ENCODE assay signal across 13 mouse cellular contexts in the genomic region with DNA sequence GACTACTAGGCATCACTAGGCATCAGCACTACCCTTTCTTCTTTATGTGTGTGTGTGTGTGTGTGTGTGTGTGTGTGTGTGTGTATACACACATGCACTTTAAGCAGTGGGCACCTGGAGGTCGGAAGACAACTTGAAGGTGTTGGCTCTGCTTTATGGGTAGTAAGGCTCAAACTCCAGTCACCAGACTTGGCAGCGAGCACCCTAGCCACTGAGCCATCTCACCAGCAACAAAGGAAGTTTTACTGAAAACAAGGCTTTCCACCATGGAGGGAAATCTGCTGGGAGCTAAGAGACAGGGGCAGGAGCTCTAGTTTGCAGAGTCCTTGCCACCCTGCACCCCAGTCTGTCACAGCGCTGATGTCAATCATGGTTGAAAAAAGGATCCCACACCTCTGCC. TPM values are rescaled to one million over a fixed set of nuclear protein-coding genes. Genes with fewer than 3 reads are reported as not detected.
DNase-seq lines count a peak whose midpoint lies in the region; ATAC-seq and TF ChIP-seq lines count a peak whose summit lies in the region.
"Had no signal": no experiment of that assay in that cellular context is flagged by ENCODE, and none has a peak within 500 bp of the region (broad histone marks: within the 10 kb centered on the region; RNA-seq: fewer than 3 reads in every experiment).

No protein-coding gene starts in this region.

- H3K9me3 ChIP-seq in heart, embryonic 14.5 days (ENCODE audit: control insufficient read depth, low read length): no peaks in the 10 kb centered on the region
- no peaks in the 10 kb centered on the region for H3K9me3 ChIP-seq in kidney, embryonic 15.5 days (replicated peaks)
- H3K9me3 ChIP-seq in kidney, embryonic 14.5 days (ENCODE audit: control insufficient read depth, low read length): no peaks in the 10 kb centered on the region
- H3K9me3 ChIP-seq in midbrain, embryonic 14.5 days (ENCODE audit: control insufficient read depth, low read length): no peaks in the 10 kb centered on the region
- H3K9me3 ChIP-seq in midbrain, postnatal 0 days (ENCODE audit: low read length): no peaks in the 10 kb centered on the region
- H3K9me3 ChIP-seq: liver, embryonic 12.5 days had no signal

- H3K4me1 ChIP-seq in heart, embryonic 14.5 days (ENCODE audit: control insufficient read depth in 2 of 2, insufficient read depth in 2 of 2, low read length in 2 of 2): peaks cover 24 to 35% of the 10 kb centered on the region in 2 experiments
- H3K4me1 ChIP-seq in kidney, embryonic 15.5 days: peaks cover 24% of the 10 kb centered on the region
- no peaks in the 10 kb centered on the region for H3K4me1 ChIP-seq in kidney, embryonic 14.5 days (ENCODE audit: control insufficient read depth, insufficient read depth, low read length)
- peaks cover 15% of the 10 kb centered on the region; the same call in 1 of the 2 replicates for H3K4me1 ChIP-seq in midbrain, embryonic 14.5 days (ENCODE audit: control insufficient read depth, insufficient read depth, low read length)
- no peaks in the 10 kb centered on the region for H3K4me1 ChIP-seq in midbrain, postnatal 0 days (ENCODE audit: insufficient read depth, low read length)

- 88% methylated on average over 3 of the region's 3 CpGs for WGBS in heart, embryonic 14.5 days
- 81% methylated on average over 3 of the region's 3 CpGs for WGBS in kidney, embryonic 15.5 days
- WGBS in kidney, embryonic 14.5 days: 79% methylated on average over 3 of the region's 3 CpGs
- WGBS in midbrain, embryonic 14.5 days: 89% methylated on average over 3 of the region's 3 CpGs
- 77% methylated on average over 3 of the region's 3 CpGs for WGBS in midbrain, postnatal 0 days

- H3K27me3 ChIP-seq in heart, embryonic 14.5 days (ENCODE audit: control insufficient read depth, insufficient read depth, low read length): no peaks in the 10 kb centered on the region
- no peaks in the 10 kb centered on the region for H3K27me3 ChIP-seq in kidney, embryonic 15.5 days
- no peaks in the 10 kb centered on the region for H3K27me3 ChIP-seq in kidney, embryonic 14.5 days (ENCODE audit: control insufficient read depth, insufficient read depth, low read length)
- H3K27me3 ChIP-seq in midbrain, embryonic 14.5 days (ENCODE audit: control insufficient read depth, insufficient read depth, low read length): no peaks in the 10 kb centered on the region
- H3K27me3 ChIP-seq in midbrain, postnatal 0 days (ENCODE audit: insufficient read depth, low read length): no peaks in the 10 kb centered on the region
- H3K27me3 ChIP-seq: liver, embryonic 12.5 days had no signal

- 0 out of 2 replicates have a peak overlapping the region, but pooled peaks have one; percentile 21 for H3K9ac ChIP-seq in heart, embryonic 14.5 days (ENCODE audit: low read length)
- H3K9ac ChIP-seq in kidney, embryonic 15.5 days: no peak overlapping the region
- H3K9ac ChIP-seq in kidney, embryonic 14.5 days (ENCODE audit: low read depth, low read length): no peak overlapping the region
- H3K9ac ChIP-seq in midbrain, embryonic 14.5 days (replicated peaks; ENCODE audit: low read length): no peak overlapping the region
- no peak overlapping the region for H3K9ac ChIP-seq in midbrain, postnatal 0 days (replicated peaks; ENCODE audit: low read length, poor library complexity, severe bottlenecking)
- H3K9ac ChIP-seq: liver, embryonic 12.5 days had no signal

- H3K27ac ChIP-seq in heart, embryonic 14.5 days (replicated peaks in 1 of 2; ENCODE audit: control insufficient read depth in 1 of 2, insufficient read depth in 1 of 2, low read depth in 2 of 2, low read length in 2 of 2): no peak overlapping the region
- H3K27ac ChIP-seq in kidney, embryonic 15.5 days: peak overlapping the region; percentile 41; the same call in 1 of the 2 replicates
- no peak overlapping the region for H3K27ac ChIP-seq in kidney, embryonic 14.5 days (ENCODE audit: low read depth, low read length)
- peak overlapping the region; percentile 66 for H3K27ac ChIP-seq in midbrain, embryonic 14.5 days (replicated peaks; ENCODE audit: low read depth, low read length)
- no peak overlapping the region for H3K27ac ChIP-seq in midbrain, postnatal 0 days (ENCODE audit: low read depth, low read length)
- H3K27ac ChIP-seq: liver, embryonic 12.5 days had no signal

- H3K4me3 ChIP-seq in heart, embryonic 14.5 days (ENCODE audit: control insufficient read depth in 1 of 2, insufficient read depth in 1 of 2, low read depth in 1 of 2, low read length in 2 of 2): no peak overlapping the region
- H3K4me3 ChIP-seq in kidney, embryonic 15.5 days (replicated peaks): no peak overlapping the region
- no peak overlapping the region for H3K4me3 ChIP-seq in kidney, embryonic 14.5 days (ENCODE audit: low read length)
- no peak overlapping the region for H3K4me3 ChIP-seq in midbrain, embryonic 14.5 days (replicated peaks; ENCODE audit: low read depth, low read length)
- no peak overlapping the region for H3K4me3 ChIP-seq in midbrain, postnatal 0 days (ENCODE audit: low read depth, low read length)
- H3K4me3 ChIP-seq: liver, embryonic 12.5 days had no signal

- H3K36me3 ChIP-seq in heart, embryonic 14.5 days (ENCODE audit: control insufficient read depth, insufficient read depth, low read length): peaks cover 16% of the 10 kb centered on the region
- H3K36me3 ChIP-seq in kidney, embryonic 15.5 days: peaks cover 49% of the 10 kb centered on the region
- H3K36me3 ChIP-seq in kidney, embryonic 14.5 days (ENCODE audit: control insufficient read depth, insufficient read depth, low read length): peaks cover 23% of the 10 kb centered on the region
- H3K36me3 ChIP-seq in midbrain, embryonic 14.5 days (ENCODE audit: control insufficient read depth, insufficient read depth, low read length): peaks cover 27% of the 10 kb centered on the region
- H3K36me3 ChIP-seq in midbrain, postnatal 0 days (ENCODE audit: insufficient read depth, low read length): peaks cover 10% of the 10 kb centered on the region

- no peak for ATAC-seq in heart, embryonic 14.5 days (ENCODE audit: insufficient number of reproducible peaks, insufficient read depth, low FRiP score, low read depth)
- ATAC-seq in kidney, embryonic 15.5 days (replicated peaks; ENCODE audit: low FRiP score): no peak
- ATAC-seq in kidney, embryonic 14.5 days (ENCODE audit: low FRiP score, low TSS enrichment): no peak
- no peak for ATAC-seq in midbrain, embryonic 14.5 days (ENCODE audit: low FRiP score, low TSS enrichment)
- ATAC-seq in midbrain, postnatal 0 days (ENCODE audit: low FRiP score): no peak
- ATAC-seq: inflammation-experienced regulatory T-cells, adult 6 months; liver, embryonic 12.5 days had no signal

- TF ChIP-seq CTCF in midbrain, postnatal 0 days (IDR thresholded peaks at IDR 0.05): no peak

- H3K4me2 ChIP-seq in heart, embryonic 14.5 days (ENCODE audit: low read length): no peak overlapping the region
- H3K4me2 ChIP-seq in kidney, embryonic 15.5 days: no peak overlapping the region
- H3K4me2 ChIP-seq in kidney, embryonic 14.5 days (replicated peaks; ENCODE audit: low read depth, low read length): no peak overlapping the region
- H3K4me2 ChIP-seq in midbrain, embryonic 14.5 days (ENCODE audit: low read length): no peak overlapping the region
- H3K4me2 ChIP-seq in midbrain, postnatal 0 days (ENCODE audit: low read depth, low read length, poor library complexity, severe bottlenecking): no peak overlapping the region
- H3K4me2 ChIP-seq: liver, embryonic 12.5 days had no signal

- DNase-seq in heart, adult 18-20 months: no peak
- no peak for DNase-seq in midbrain, embryonic 14.5 days
- DNase-seq in midbrain, postnatal 0 days (ENCODE audit: low spot score): no peak
- no peak for DNase-seq in left cerebral cortex, adult 18-20 months (ENCODE audit: low spot score in 2 of 2)
- DNase-seq: cerebellum, adult 9-11 months; embryo, embryonic 11 days; lung, postnatal 10 days; right cerebral cortex, postnatal 14 days had no signal

RNA-seq across cellular contexts. Expression of a gene that starts 15.7 kb away (rescaled TPM):
- polyA plus RNA-seq in heart, embryonic 14.5 days (2014; fragmentation: Nextera tagmentation; extraction: Ambion mirVana): 7.7 and 8.5 TPM in 2 replicates
- 1 to 10 TPM; 1.7 to 2.6 TPM for total RNA-seq in heart, adult 18-20 months (2021)
- polyA plus RNA-seq in kidney, embryonic 15.5 days (2015; fragmentation: Nextera tagmentation; extraction: Ambion mirVana): 19.0 and 20.4 TPM in 2 replicates
- 9.7 and 22.0 TPM in 2 replicates for polyA plus RNA-seq in kidney, embryonic 14.5 days (2014; fragmentation: Nextera tagmentation; extraction: Ambion mirVana)
- polyA plus RNA-seq in midbrain, embryonic 14.5 days (2014; fragmentation: Nextera tagmentation; extraction: Ambion mirVana): 8.2 and 9.2 TPM in 2 replicates
- 6.6 and 6.8 TPM in 2 replicates for total RNA-seq in midbrain, postnatal 0 days (2014; rRNA removed)
- 3.9 and 5.1 TPM in 2 replicates for polyA plus RNA-seq in midbrain, postnatal 0 days (2015; fragmentation: Nextera tagmentation; extraction: Ambion mirVana)
- 1 to 10 TPM; 5.5 to 5.7 TPM for total RNA-seq in left cerebral cortex, adult 18-20 months (2021)

Comparison
In these comparisons a context has a peak if more than half of its experiments do, and no peak if none do; other contexts are left out.
1. H3K27ac ChIP-seq: peak in kidney, embryonic 15.5 days (single experiment) and midbrain, embryonic 14.5 days (single experiment); none in heart, embryonic 14.5 days (0 of 2), kidney, embryonic 14.5 days (single experiment) and midbrain, postnatal 0 days (single experiment).